Mouse (Mus musculus): ENCODE results near the gene Gfm2. TPM values are rescaled to one million over a fixed set of nuclear protein-coding genes. Genes with fewer than 3 reads are reported as not detected.
A peak's percentile ranks its signal among the peaks of the same experiment; 100 is the strongest.

Gfm2 gene
- polyA plus RNA-seq, 1 experiment from 2014 or later: 29.0 TPM

- Histone ChIP-seq H3K4me2 (no peak overlapping the region; the same call in 1 of the 2 replicates), H3K4me3 (no peak overlapping the region)
- 73% methylated on average over 12 of the region's 12 CpGs for WGBS (ENCODE audit: insufficient replicate concordance)
Measured at GRCm38 (mm10) chr13:97196186-97196924, 58.6 kb downstream of the Gfm2 start.

GRCm38 (mm10) chr13:97196925-97197218 is 59.1 kb downstream of the Gfm2 start:
- Histone ChIP-seq H3K4me3 (no peak overlapping the region), H3K27ac (no peak overlapping the region), H3K36me3 (no peaks in the 10 kb centered on the region), H3K4me2 (no peak overlapping the region), H3K9me3 (replicated peaks) (no peaks in the 10 kb centered on the region), H3K9ac (no peak overlapping the region), H3K27me3 (replicated peaks) (no peaks in the 10 kb centered on the region), H3K4me1 (peaks cover 20% of the 10 kb centered on the region)
- no peak for ATAC-seq
- 71% methylated on average over 2 of the region's 2 CpGs for WGBS (ENCODE audit: insufficient replicate concordance)

More at GRCm38 (mm10) chr13:97196186-97196924, 58.6 kb downstream of the Gfm2 start:
- H3K4me1 ChIP-seq: peaks cover 20% of the 10 kb centered on the region
- H3K9ac ChIP-seq: no peak overlapping the region
- H3K27me3 ChIP-seq (replicated peaks): no peaks in the 10 kb centered on the region
- no peaks in the 10 kb centered on the region for H3K9me3 ChIP-seq (replicated peaks)
- ATAC-seq: no peak
- no peak overlapping the region for H3K27ac ChIP-seq
- H3K36me3 ChIP-seq: no peaks in the 10 kb centered on the region

GRCm38 (mm10) chr13:97197932-97198562 is 60.3 kb downstream of the Gfm2 start, which contains the start of gene Hexb:
Gene Hexb (minus strand): TSS chr13:97198357.
- Histone ChIP-seq H3K36me3 (no peaks in the 10 kb centered on the region), H3K9me3 (replicated peaks) (no peaks in the 10 kb centered on the region), H3K9ac (peak within 1 kb of the TSS; percentile 75), H3K4me1 (peaks cover 20% of the 10 kb centered on the region), H3K27ac (peak within 1 kb of the TSS; percentile 78), H3K27me3 (replicated peaks) (no peaks in the 10 kb centered on the region), H3K4me3 (peak within 1 kb of the TSS; percentile 76), H3K4me2 (peak within 1 kb of the TSS; percentile 98)
- under 1% methylated on average over 45 of the region's 45 CpGs for WGBS (ENCODE audit: insufficient replicate concordance)
- peak; percentile 98 for ATAC-seq

- 62% methylated on average over 2 of the region's 2 CpGs for WGBS (ENCODE audit: insufficient replicate concordance)
- Histone ChIP-seq H3K27ac (no peak overlapping the region), H3K4me3 (no peak overlapping the region), H3K4me2 (no peak overlapping the region), H3K9ac (no peak overlapping the region), H3K9me3 (replicated peaks) (no peaks in the 10 kb centered on the region), H3K4me1 (peaks cover 20% of the 10 kb centered on the region), H3K36me3 (no peaks in the 10 kb centered on the region), H3K27me3 (replicated peaks) (no peaks in the 10 kb centered on the region)
- ATAC-seq: no peak
Measured at GRCm38 (mm10) chr13:97199123-97199522, 61.4 kb downstream of the Gfm2 start.

- peaks cover 36% of the 10 kb centered on the region for H3K4me1 ChIP-seq
- 61% methylated on average over 7 of the region's 7 CpGs for WGBS (ENCODE audit: insufficient replicate concordance)
- no peaks in the 10 kb centered on the region for H3K9me3 ChIP-seq (replicated peaks)
- H3K4me2 ChIP-seq: no peak overlapping the region
- H3K9ac ChIP-seq: no peak overlapping the region
- H3K4me3 ChIP-seq: no peak overlapping the region
- no peak for ATAC-seq
- no peaks in the 10 kb centered on the region for H3K36me3 ChIP-seq
- H3K27me3 ChIP-seq (replicated peaks): no peaks in the 10 kb centered on the region
- H3K27ac ChIP-seq: no peak overlapping the region
Measured at GRCm38 (mm10) chr13:97201076-97201475, 63.3 kb downstream of the Gfm2 start.

- no peak overlapping the region for H3K27ac ChIP-seq
- H3K9me3 ChIP-seq (replicated peaks): no peaks in the 10 kb centered on the region
- peaks cover 38% of the 10 kb centered on the region for H3K4me1 ChIP-seq
- no peak overlapping the region for H3K4me2 ChIP-seq
- WGBS (ENCODE audit: insufficient replicate concordance): 54% methylated on average over 4 of the region's 4 CpGs
- ATAC-seq: no peak
- no peaks in the 10 kb centered on the region for H3K27me3 ChIP-seq (replicated peaks)
- no peak overlapping the region for H3K9ac ChIP-seq
- H3K36me3 ChIP-seq: no peaks in the 10 kb centered on the region
- H3K4me3 ChIP-seq: no peak overlapping the region
Measured at GRCm38 (mm10) chr13:97201896-97202295, 64.2 kb downstream of the Gfm2 start.

GRCm38 (mm10) chr13:97205052-97205701 is 67.4 kb downstream of the Gfm2 start:
- H3K27ac ChIP-seq: peak overlapping the region; percentile 70
- ATAC-seq: peak; percentile 88
- H3K9ac ChIP-seq: peak overlapping the region; percentile 28; the same call in 1 of the 2 replicates
- no peaks in the 10 kb centered on the region for H3K27me3 ChIP-seq (replicated peaks)
- peaks cover 22% of the 10 kb centered on the region for H3K4me1 ChIP-seq
- no peaks in the 10 kb centered on the region for H3K36me3 ChIP-seq
- H3K4me3 ChIP-seq: peak overlapping the region; percentile 44
- peak overlapping the region; percentile 66 for H3K4me2 ChIP-seq
- no peaks in the 10 kb centered on the region for H3K9me3 ChIP-seq (replicated peaks)
- WGBS (ENCODE audit: insufficient replicate concordance): 10% methylated on average over 18 of the region's 18 CpGs

- Histone ChIP-seq H3K36me3 (no peaks in the 10 kb centered on the region), H3K27ac (no peak overlapping the region), H3K27me3 (replicated peaks) (no peaks in the 10 kb centered on the region), H3K9me3 (replicated peaks) (no peaks in the 10 kb centered on the region), H3K4me1 (peaks cover 22% of the 10 kb centered on the region), H3K4me2 (peak overlapping the region; percentile 66), H3K9ac (no peak overlapping the region), H3K4me3 (no peak overlapping the region)
- ATAC-seq: no peak
- 76% methylated on average over 2 of the region's 2 CpGs for WGBS (ENCODE audit: insufficient replicate concordance)
Measured at GRCm38 (mm10) chr13:97206046-97206445, 68.3 kb downstream of the Gfm2 start.

- 73% methylated on average over 7 of the region's 7 CpGs for WGBS (ENCODE audit: insufficient replicate concordance)
- no peaks in the 10 kb centered on the region for H3K36me3 ChIP-seq
- H3K9ac ChIP-seq: no peak overlapping the region
- H3K27ac ChIP-seq: no peak overlapping the region
- no peaks in the 10 kb centered on the region for H3K9me3 ChIP-seq (replicated peaks)
- H3K4me2 ChIP-seq: no peak overlapping the region
- ATAC-seq: no peak
- H3K4me1 ChIP-seq: peaks cover 22% of the 10 kb centered on the region
- H3K4me3 ChIP-seq: no peak overlapping the region
- H3K27me3 ChIP-seq (replicated peaks): no peaks in the 10 kb centered on the region
Measured at GRCm38 (mm10) chr13:97207472-97208111, 69.9 kb downstream of the Gfm2 start.

GRCm38 (mm10) chr13:97208112-97208478 is 70.4 kb downstream of the Gfm2 start:
- no peak overlapping the region for H3K27ac ChIP-seq
- no peak overlapping the region for H3K4me3 ChIP-seq
- peaks cover 22% of the 10 kb centered on the region for H3K4me1 ChIP-seq
- no peak overlapping the region for H3K9ac ChIP-seq
- ATAC-seq: no peak
- H3K9me3 ChIP-seq (replicated peaks): no peaks in the 10 kb centered on the region
- no peaks in the 10 kb centered on the region for H3K36me3 ChIP-seq
- 37% methylated on average over 7 of the region's 7 CpGs for WGBS (ENCODE audit: insufficient replicate concordance)
- H3K4me2 ChIP-seq: no peak overlapping the region
- no peaks in the 10 kb centered on the region for H3K27me3 ChIP-seq (replicated peaks)

GRCm38 (mm10) chr13:97208500-97209010 is 70.8 kb downstream of the Gfm2 start:
- Histone ChIP-seq H3K9me3 (replicated peaks) (no peaks in the 10 kb centered on the region), H3K4me2 (no peak overlapping the region), H3K36me3 (no peaks in the 10 kb centered on the region), H3K27ac (no peak overlapping the region), H3K4me1 (peaks cover 22% of the 10 kb centered on the region), H3K4me3 (no peak overlapping the region), H3K9ac (no peak overlapping the region), H3K27me3 (replicated peaks) (no peaks in the 10 kb centered on the region)
- ATAC-seq: no peak
- 52% methylated on average over 3 of the region's 3 CpGs for WGBS (ENCODE audit: insufficient replicate concordance)

Measured in liver, embryonic 12.5 days (tissue).